Mouse (Mus musculus) CH12.LX (cell line): ENCODE measurements at regions not wholly inside any gene's neighbourhood (a gene's known extent, or its start where the extent isn't known, plus 50 kb on each side); places are given as distances from the start of the nearest gene placed in this dataset.

ENCODE experiments used
- DNase-seq: peaks from one replicate; pipeline ENCODE4 v3.0.0-alpha.2; 2013; ENCODE audit errors: extremely low read depth
- H3K27ac ChIP-seq: 2 replicates; pipeline ENCODE4 v1.5.1; 2012; ENCODE audit warnings: low read depth, mild to moderate bottlenecking, control low read depth, moderate library complexity; ENCODE audit not compliant: insufficient read depth
- H3K27me3 ChIP-seq: replicated peaks from 2 replicates; pipeline ENCODE3; 2012; ENCODE audit warnings: inconsistent platforms
- H3K36me3 ChIP-seq, 2 experiments: replicated peaks in 1 of 2; 2 replicates each; pipeline versions ENCODE3 to v1.6.1; 2012; ENCODE audit warnings: inconsistent platforms in 1 of 2, low read length in 1 of 2, mild to moderate bottlenecking in 1 of 2, mixed read lengths in 1 of 2, moderate library complexity in 1 of 2; ENCODE audit not compliant: control insufficient read depth in 1 of 2, insufficient read depth in 1 of 2
- H3K4me1 ChIP-seq, 2 experiments: 2 replicates each; pipeline ENCODE4 v1.6.1; 2012; ENCODE audit warnings: inconsistent platforms in 1 of 2, moderate library complexity in 1 of 2; ENCODE audit not compliant: insufficient read depth in 2 of 2, control insufficient read depth in 1 of 2
- H3K4me2 ChIP-seq: 2 replicates; pipeline ENCODE4 v1.6.1; 2012; ENCODE audit warnings: low read depth, mild to moderate bottlenecking, control low read depth; ENCODE audit not compliant: poor library complexity, insufficient read depth, severe bottlenecking
- H3K4me3 ChIP-seq, 3 experiments: fragments of 150-350 bp in 1 of 3; sonication (generic) in 1 of 3; replicated peaks in 1 of 3; 2 replicates each; pipeline versions ENCODE3 to v1.5.1; 2011 to 2012; ENCODE audit warnings: low read depth in 2 of 3, low read length in 2 of 3, mild to moderate bottlenecking in 2 of 3, moderate library complexity in 2 of 3, control low read depth in 1 of 3, improper control_type of control experiment in 1 of 3, inconsistent platforms in 1 of 3, mixed read lengths in 1 of 3; ENCODE audit not compliant: poor library complexity in 1 of 3
- H3K79me2 ChIP-seq: replicated peaks from 2 replicates; pipeline ENCODE4 v1.6.1; 2012; ENCODE audit warnings: mild to moderate bottlenecking, moderate library complexity; ENCODE audit not compliant: control insufficient read depth, poor library complexity, insufficient read depth, severe bottlenecking; ENCODE audit errors: extremely low read depth
- H3K9ac ChIP-seq: 2 replicates; pipeline ENCODE4 v1.6.1; 2012; ENCODE audit warnings: low read depth, mild to moderate bottlenecking, control low read depth, moderate library complexity; ENCODE audit not compliant: insufficient read depth
- H3K9me3 ChIP-seq: replicated peaks from 2 replicates; pipeline ENCODE3; 2012; ENCODE audit warnings: low read length, inconsistent platforms, mixed read lengths
- BHLHE40 ChIP-seq: IDR thresholded peaks from 2 replicates; pipeline ENCODE4 v1.6.1; 2011; ENCODE audit warnings: mild to moderate bottlenecking, low read depth, low read length, improper control_type of control experiment
- CHD1 ChIP-seq: IDR thresholded peaks from 2 replicates; pipeline ENCODE4 v1.6.1; 2012; ENCODE audit warnings: low read depth, low read length, improper control_type of control experiment, inconsistent platforms
- CHD2 ChIP-seq: IDR thresholded peaks from 2 replicates; pipeline ENCODE4 v1.6.1; 2011; ENCODE audit warnings: low read length, improper control_type of control experiment
- E2F4 ChIP-seq: IDR thresholded peaks from 2 replicates; pipeline ENCODE4 v1.6.1; 2011; ENCODE audit warnings: low read depth, low read length, improper control_type of control experiment; ENCODE audit not compliant: insufficient replicate concordance
- ELF1 ChIP-seq: IDR thresholded peaks from 2 replicates; pipeline ENCODE4 v1.6.1; 2014; ENCODE audit warnings: low read depth, mild to moderate bottlenecking, inconsistent platforms, low read length, improper control_type of control experiment
- EP300 ChIP-seq: IDR thresholded peaks from 2 replicates; pipeline ENCODE4 v1.6.1; 2011; ENCODE audit warnings: low read length, improper control_type of control experiment
- GABPA ChIP-seq: IDR thresholded peaks from 2 replicates; pipeline ENCODE4 v1.6.1; 2012; ENCODE audit warnings: low read depth, low read length, improper control_type of control experiment, inconsistent platforms; ENCODE audit not compliant: insufficient replicate concordance
- HCFC1 ChIP-seq: IDR thresholded peaks from 2 replicates; pipeline ENCODE4 v1.6.1; 2012; ENCODE audit warnings: low read depth, mild to moderate bottlenecking, inconsistent platforms, low read length, improper control_type of control experiment
- JUN ChIP-seq: IDR thresholded peaks from 2 replicates; pipeline ENCODE4 v1.6.1; 2011; ENCODE audit warnings: low read depth, mild to moderate bottlenecking, low read length, improper control_type of control experiment, moderate library complexity; ENCODE audit not compliant: insufficient read depth
- MAFK ChIP-seq: IDR thresholded peaks from 2 replicates; pipeline ENCODE4 v1.6.1; 2011; ENCODE audit warnings: low read length, improper control_type of control experiment; ENCODE audit not compliant: insufficient replicate concordance
- MEF2A ChIP-seq: IDR thresholded peaks from 2 replicates; pipeline ENCODE4 v1.6.1; 2014; ENCODE audit warnings: low read depth, mild to moderate bottlenecking, inconsistent platforms, low read length, improper control_type of control experiment, borderline replicate concordance
- MXI1 ChIP-seq: IDR thresholded peaks from 2 replicates; pipeline ENCODE4 v1.6.1; 2011; ENCODE audit warnings: mild to moderate bottlenecking, low read depth, low read length, improper control_type of control experiment
- MYC ChIP-seq: IDR thresholded peaks from 2 replicates; pipeline ENCODE4 v1.6.1; 2011; ENCODE audit warnings: low read depth, mild to moderate bottlenecking, improper control_type of control experiment, low read length
- NELFE ChIP-seq: IDR thresholded peaks from 2 replicates; pipeline ENCODE4 v1.6.1; 2011; ENCODE audit warnings: low read depth, low read length, improper control_type of control experiment
- NRF1 ChIP-seq: IDR thresholded peaks from 2 replicates; pipeline ENCODE4 v1.6.1; 2014; ENCODE audit warnings: low read depth, mild to moderate bottlenecking, inconsistent platforms, low read length, improper control_type of control experiment, moderate library complexity
- PAX5 ChIP-seq: IDR thresholded peaks from 2 replicates; pipeline ENCODE4 v1.6.1; 2012; ENCODE audit warnings: low read length, inconsistent platforms, mixed read lengths
- POLR2AphosphoS2 ChIP-seq: IDR thresholded peaks from 2 replicates; pipeline ENCODE4 v1.6.1; 2011; ENCODE audit warnings: low read depth, low read length, improper control_type of control experiment
- RAD21 ChIP-seq: IDR thresholded peaks from 2 replicates; pipeline ENCODE4 v1.6.1; 2011; ENCODE audit warnings: low read depth, mild to moderate bottlenecking, low read length, improper control_type of control experiment, moderate library complexity
- RCOR1 ChIP-seq: conservative IDR thresholded peaks from 2 replicates; pipeline ENCODE4 v1.6.1; 2012; ENCODE audit warnings: low read depth, mild to moderate bottlenecking, inconsistent platforms, low read length, improper control_type of control experiment
- SMC3 ChIP-seq: IDR thresholded peaks from 2 replicates; pipeline ENCODE4 v1.6.1; 2011; ENCODE audit warnings: low read depth, low read length, improper control_type of control experiment
- TBP ChIP-seq: conservative IDR thresholded peaks from 2 replicates; pipeline ENCODE4 v1.6.1; 2011; ENCODE audit warnings: low read depth, low read length, improper control_type of control experiment
- TCF12 ChIP-seq: IDR thresholded peaks from 2 replicates; pipeline ENCODE4 v1.6.1; 2014; ENCODE audit warnings: low read depth, mild to moderate bottlenecking, inconsistent platforms, low read length, improper control_type of control experiment
- UBTF ChIP-seq: IDR thresholded peaks from 2 replicates; pipeline ENCODE4 v1.6.1; 2012; ENCODE audit warnings: low read depth, mild to moderate bottlenecking, inconsistent platforms, low read length, improper control_type of control experiment, moderate library complexity
- USF1 ChIP-seq: IDR thresholded peaks from 2 replicates; pipeline ENCODE4 v1.6.1; 2014; ENCODE audit warnings: low read depth, mild to moderate bottlenecking, inconsistent platforms, low read length, improper control_type of control experiment
- USF2 ChIP-seq: conservative IDR thresholded peaks from 2 replicates; pipeline ENCODE4 v1.6.1; 2011; ENCODE audit warnings: low read depth, low read length, improper control_type of control experiment
- ZKSCAN1 ChIP-seq: IDR thresholded peaks from 2 replicates; pipeline ENCODE4 v1.6.1; 2012; ENCODE audit warnings: low read depth, inconsistent platforms, low read length, improper control_type of control experiment, borderline replicate concordance
- ZNF384 ChIP-seq: IDR thresholded peaks from 2 replicates; pipeline ENCODE4 v1.6.1; 2012; ENCODE audit warnings: low read depth, low read length, improper control_type of control experiment, inconsistent platforms
- dilution Hi-C: fragments of 300-500 bp; cut with MboI; formaldehyde crosslinking; loops from 2 replicates; pipeline ENCODE4 v1.14.3; 2020; ENCODE audit warnings: low sequenced_read_pairs; ENCODE audit not compliant: extremely low pct_unique_long_range_greater_than_20kb, extremely low pct_ligation_motif_present
- in situ Hi-C: fragments of 300-500 bp; cut with MboI; formaldehyde crosslinking; loops from 3 replicates; pipeline ENCODE4 v1.14.3; 2019; ENCODE audit warnings: low sequenced_read_pairs, low pct_ligation_motif_present, low pct_unique_long_range_greater_than_20kb, mixed read lengths

GRCm38 (mm10) chr15:10792156-10792555 lies 77.7 kb upstream of the Rai14 start:
- Histone ChIP-seq H3K4me1 (peaks cover 0 to 2% of the 10 kb centered on the region in 2 experiments; a peak in 1 of 4 replicates), H3K9me3 (no peaks in the 10 kb centered on the region), H3K9ac (no peak overlapping the region), H3K27me3 (no peaks in the 10 kb centered on the region), H3K4me2 (no peak overlapping the region), H3K36me3 (no peaks in the 10 kb centered on the region), H3K4me3 (no peak overlapping the region), H3K79me2 (no peaks in the 10 kb centered on the region), H3K27ac (no peak overlapping the region)
- dilution Hi-C loops, result no loop called here
- no peak for DNase-seq
- in situ Hi-C loops, result no loop called here
- TF ChIP-seq HCFC1 (no peak), RAD21 (no peak), TCF12 (no peak), CHD1 (no peak), GABPA (no peak), CHD2 (no peak), JUN (no peak), USF2 (no peak), UBTF (no peak), MAFK (no peak), PAX5 (no peak), TBP (no peak), POLR2AphosphoS2 (no peak), MYC (no peak), NELFE (no peak), EP300 (no peak), ELF1 (no peak), MEF2A (no peak), E2F4 (no peak)

- dilution Hi-C loops, result no loop called here
- DNase-seq, result no peak
- Histone ChIP-seq H3K4me3 (no peak overlapping the region), H3K27ac (no peak overlapping the region), H3K27me3 (no peaks in the 10 kb centered on the region), H3K4me2 (no peak overlapping the region), H3K79me2 (no peaks in the 10 kb centered on the region), H3K9me3 (no peaks in the 10 kb centered on the region), H3K36me3 (no peaks in the 10 kb centered on the region), H3K9ac (no peak overlapping the region), H3K4me1 (peaks cover 0 to 2% of the 10 kb centered on the region in 2 experiments; a peak in 1 of 4 replicates)
- TF ChIP-seq MEF2A (no peak), UBTF (no peak), RAD21 (no peak), HCFC1 (no peak), MYC (no peak), SMC3 (no peak), ZNF384 (no peak), USF2 (no peak), EP300 (no peak), NRF1 (no peak), RCOR1 (no peak), TBP (no peak), MXI1 (no peak), CHD1 (no peak), ZKSCAN1 (no peak), BHLHE40 (no peak), USF1 (no peak)
- in situ Hi-C loops, result no loop called here
These were observed 80.8 kb upstream of the Rai14 start for GRCm38 (mm10) chr15:10795126-10795792.
